Mouse (Mus musculus) heart, postnatal 0 days (tissue): Measurements from ENCODE around the gene Lyve1. TPM values are rescaled to one million over a fixed set of nuclear protein-coding genes. Genes with fewer than 3 reads are reported as not detected.

ENCODE experiments used
- ATAC-seq: fragments of 200-750 bp; cut with Nextera tagmentation; 2 replicates; pipeline ENCODE4 v1.8.0; 2017; ENCODE audit warnings: low read depth, moderate number of reproducible peaks, moderate library complexity; ENCODE audit not compliant: insufficient read depth
- DNase-seq: peaks from one replicate; pipeline ENCODE4 v3.0.0-alpha.2; 2016; ENCODE audit warnings: low spot score
- H3K27ac ChIP-seq: fragments of 300-500 bp; sonication (generic); 2 replicates; pipeline ENCODE4 v1.5.1; 2014; ENCODE audit warnings: low read depth, mild to moderate bottlenecking
- H3K27me3 ChIP-seq: fragments of 300-500 bp; sonication (generic); 2 replicates; pipeline ENCODE4 v1.6.1; 2014; ENCODE audit warnings: low read length, mixed read lengths; ENCODE audit not compliant: control insufficient read depth, insufficient read depth
- H3K36me3 ChIP-seq: fragments of 300-500 bp; sonication (generic); replicated peaks from 2 replicates; pipeline ENCODE4 v1.6.1; 2014; ENCODE audit warnings: low read length, mixed read lengths; ENCODE audit not compliant: control insufficient read depth, insufficient read depth
- H3K4me1 ChIP-seq: fragments of 300-500 bp; sonication (generic); 2 replicates; pipeline ENCODE4 v1.6.1; 2014; ENCODE audit warnings: antibody characterized with exemption; ENCODE audit not compliant: control insufficient read depth, insufficient read depth
- H3K4me2 ChIP-seq: fragments of 300-500 bp; sonication (generic); 2 replicates; pipeline ENCODE4 v1.6.1; 2014; ENCODE audit warnings: low read depth, mild to moderate bottlenecking, low read length, moderate library complexity
- H3K4me3 ChIP-seq: fragments of 300-500 bp; sonication (generic); 2 replicates; pipeline ENCODE4 v1.5.1; 2014; ENCODE audit warnings: low read depth, low read length
- H3K9ac ChIP-seq: fragments of 300-500 bp; sonication (generic); replicated peaks from 2 replicates; pipeline ENCODE4 v1.6.1; 2014; ENCODE audit warnings: low read depth, low read length, mixed read lengths
- H3K9me3 ChIP-seq: fragments of 300-500 bp; sonication (generic); replicated peaks from 2 replicates; pipeline ENCODE4 v1.6.1; 2016; ENCODE audit warnings: low read length; ENCODE audit not compliant: control insufficient read depth
- CTCF ChIP-seq: IDR thresholded peaks from 2 replicates; pipeline ENCODE4 v1.5.1; 2016; ENCODE audit warnings: antibody characterized with exemption, control low read depth, low read depth
- EP300 ChIP-seq: IDR thresholded peaks from 2 replicates; pipeline ENCODE4 v1.6.1; 2016; ENCODE audit warnings: antibody characterized with exemption, low read depth
- WGBS: fragments of 180-500 bp; shearing (Covaris S2); extraction: QIAGEN DNeasy Blood & Tissue Kit; methylation state at CpG from one replicate; pipeline ENCODE4 v1.1.7; 2014; 5-methylcytosine and 5-hydroxymethylcytosine counted together
- polyA plus RNA-seq: library from polyadenylated mRNA; unstranded; fragments of >200 nt; fragmentation: Nextera tagmentation; extraction: Ambion mirVana; gene quantifications from 2 replicates; pipeline ENCODE4 v1.2.1, GENCODE M21; 2015
- total RNA-seq: library from RNA; depleted of rRNA; stranded (reverse); fragments of >200 nt; gene quantifications from 2 replicates; pipeline ENCODE4 v1.2.3, GENCODE M21; 2014; ENCODE audit warnings: low replicate concordance

Lyve1 gene
- total and polyA plus RNA-seq, 2 experiments from 2014 or later, result 15.2 to 56.7 TPM

DNA sequence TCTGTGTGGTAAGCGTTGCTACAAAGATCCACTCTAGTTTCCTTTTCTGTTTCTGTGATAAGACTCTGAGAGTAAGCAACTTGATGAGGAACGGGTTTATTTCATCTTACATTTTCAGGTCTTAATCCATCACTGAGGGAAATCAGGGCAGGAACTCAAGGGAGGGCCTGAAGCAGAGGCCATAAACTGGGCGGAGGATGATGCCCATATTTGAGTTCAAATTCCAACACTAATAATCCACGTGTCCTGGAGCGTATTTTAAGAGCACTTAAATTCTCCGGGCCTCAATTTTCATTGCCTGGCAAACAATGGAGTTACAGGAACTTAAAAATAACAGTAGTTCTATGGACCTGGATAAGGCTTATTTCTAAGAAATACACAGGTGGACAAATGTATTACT is 2.5 kb upstream of the Lyve1 start:
- Histone ChIP-seq H3K27ac (no peak overlapping the region), H3K9ac (no peak overlapping the region)

GRCm38 (mm10) chr7:110865038-110865437 is 2.0 kb upstream of the Lyve1 start:
- no peak for DNase-seq
- no peak for ATAC-seq
- H3K27ac ChIP-seq, result no peak overlapping the region
- H3K9ac ChIP-seq, result no peak overlapping the region
- no peaks in the 10 kb centered on the region for H3K27me3 ChIP-seq
- H3K4me3 ChIP-seq, result no peak overlapping the region
- no peaks in the 10 kb centered on the region for H3K36me3 ChIP-seq
- no peaks in the 10 kb centered on the region for H3K9me3 ChIP-seq
- no peaks in the 10 kb centered on the region for H3K4me1 ChIP-seq
- TF ChIP-seq CTCF (no peak), EP300 (no peak)
- 29% methylated on average over 10 of the region's 10 CpGs for WGBS
- H3K4me2 ChIP-seq, result no peak overlapping the region

More for the DNA sequence above, 2.5 kb upstream of the Lyve1 start:
- DNase-seq, result no peak
- Histone ChIP-seq H3K27me3 (no peaks in the 10 kb centered on the region), H3K9me3 (no peaks in the 10 kb centered on the region), H3K36me3 (no peaks in the 10 kb centered on the region), H3K4me3 (no peak overlapping the region), H3K4me1 (no peaks in the 10 kb centered on the region), H3K4me2 (no peak overlapping the region)
- ATAC-seq, result no peak
- TF ChIP-seq EP300, result no peak
- TF ChIP-seq CTCF, result no peak
- 73% methylated on average over 6 of the region's 6 CpGs for WGBS

- DNase-seq, result no peak
- no peaks in the 10 kb centered on the region for H3K9me3 ChIP-seq
- no peak overlapping the region for H3K9ac ChIP-seq
- H3K4me2 ChIP-seq, result no peak overlapping the region
- TF ChIP-seq CTCF (no peak), EP300 (no peak)
- ATAC-seq, result no peak
- H3K27ac ChIP-seq, result no peak overlapping the region
- H3K36me3 ChIP-seq, result no peaks in the 10 kb centered on the region
- H3K27me3 ChIP-seq, result no peaks in the 10 kb centered on the region
- WGBS, result 30% methylated on average over 5 of the region's 5 CpGs
- H3K4me1 ChIP-seq, result peaks cover 4% of the 10 kb centered on the region; the same call in 1 of the 2 replicates
- no peak overlapping the region for H3K4me3 ChIP-seq
These were observed 2.9 kb downstream of the Lyve1 start for GRCm38 (mm10) chr7:110860129-110860528.

DNA sequence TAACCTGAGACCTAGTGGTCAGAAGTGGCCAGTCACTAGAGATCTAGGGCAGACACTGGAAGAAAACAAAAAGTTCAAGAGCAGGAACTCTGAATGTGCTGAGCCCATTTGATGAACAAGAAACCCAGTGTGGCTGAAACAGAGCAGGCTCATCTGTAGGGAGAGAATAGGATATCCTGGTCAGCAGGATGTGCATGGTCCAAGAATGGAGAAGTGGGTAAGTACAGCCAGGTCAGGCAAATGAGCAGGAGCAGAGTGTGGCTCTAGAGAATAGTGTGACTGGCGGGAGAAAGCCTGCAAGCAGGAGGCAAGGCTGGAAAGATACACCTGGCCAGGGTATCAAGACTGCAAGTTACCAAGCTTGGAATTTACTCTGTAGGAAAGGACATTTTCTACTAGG is 7.4 kb downstream of the Lyve1 start:
- peaks cover 4% of the 10 kb centered on the region; the same call in 1 of the 2 replicates for H3K4me1 ChIP-seq
- TF ChIP-seq EP300 (no peak), CTCF (no peak)
- H3K4me2 ChIP-seq, result no peak overlapping the region
- 67% methylated on average over 1 of the region's 1 CpGs for WGBS
- H3K4me3 ChIP-seq, result no peak overlapping the region
- DNase-seq (no peak), ATAC-seq (no peak)
- no peak overlapping the region for H3K9ac ChIP-seq
- H3K27me3 ChIP-seq, result no peaks in the 10 kb centered on the region
- H3K9me3 ChIP-seq, result no peaks in the 10 kb centered on the region
- no peak overlapping the region for H3K27ac ChIP-seq
- no peaks in the 10 kb centered on the region for H3K36me3 ChIP-seq

DNA sequence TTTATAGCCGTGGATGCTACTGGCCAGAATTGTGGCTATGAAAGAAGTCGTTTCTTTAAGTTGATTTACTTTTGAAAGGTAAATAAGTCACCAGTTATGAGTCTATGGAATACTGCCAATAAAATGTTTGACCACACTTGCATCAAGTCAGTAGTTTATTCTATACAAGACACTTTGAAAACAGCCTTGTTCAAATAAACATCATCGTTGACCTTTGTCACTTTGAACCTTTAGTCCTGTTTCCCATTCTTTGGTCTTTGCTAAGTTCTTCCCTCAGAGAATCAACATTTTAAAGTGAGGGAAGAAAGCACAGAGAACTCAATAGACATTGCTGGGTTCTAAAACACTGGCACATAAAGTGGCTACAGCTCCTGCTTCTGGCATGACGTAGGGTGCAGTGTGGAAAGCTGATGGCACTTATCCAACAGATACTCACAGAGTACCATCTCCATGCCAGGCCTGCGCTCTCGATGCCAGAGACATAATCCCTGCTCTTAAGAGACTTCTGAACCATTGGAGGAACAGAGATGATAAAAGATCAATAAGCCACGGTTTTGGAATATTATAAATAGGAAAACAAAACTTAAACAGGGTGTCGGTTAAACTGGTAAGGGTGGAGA is 8.0 kb downstream of the Lyve1 start:
- TF ChIP-seq EP300, result no peak
- no peak for TF ChIP-seq CTCF
- 55% methylated on average over 8 of the region's 8 CpGs for WGBS
- peak; percentile 60 for DNase-seq

GRCm38 (mm10) chr7:110854519-110854918 is 8.5 kb downstream of the Lyve1 start:
- peaks cover 4% of the 10 kb centered on the region; the same call in 1 of the 2 replicates for H3K4me1 ChIP-seq
- no peak overlapping the region for H3K4me3 ChIP-seq
- ATAC-seq (no peak), DNase-seq (no peak)
- 64% methylated on average over 3 of the region's 3 CpGs for WGBS
- no peak overlapping the region for H3K27ac ChIP-seq
- no peak for TF ChIP-seq CTCF
- no peak for TF ChIP-seq EP300
- H3K9ac ChIP-seq, result no peak overlapping the region
- H3K27me3 ChIP-seq, result no peaks in the 10 kb centered on the region
- no peak overlapping the region for H3K4me2 ChIP-seq
- H3K9me3 ChIP-seq, result no peaks in the 10 kb centered on the region
- no peaks in the 10 kb centered on the region for H3K36me3 ChIP-seq

More for the DNA sequence above, 8.0 kb downstream of the Lyve1 start:
- H3K4me2 ChIP-seq, result no peak overlapping the region
- H3K4me1 ChIP-seq, result peaks cover 4% of the 10 kb centered on the region; the same call in 1 of the 2 replicates
- no peaks in the 10 kb centered on the region for H3K36me3 ChIP-seq
- H3K4me3 ChIP-seq, result no peak overlapping the region
- H3K27me3 ChIP-seq, result no peaks in the 10 kb centered on the region
- H3K9me3 ChIP-seq, result no peaks in the 10 kb centered on the region
- H3K9ac ChIP-seq, result no peak overlapping the region
- H3K27ac ChIP-seq, result no peak overlapping the region
- peak; percentile 60 for ATAC-seq
